Mouse (Mus musculus) CH12.LX (cell line): ENCODE data around the gene Sesn1. TPM values are rescaled to one million over a fixed set of nuclear protein-coding genes. Genes with fewer than 3 reads are reported as not detected.
"Not testable (repeated sequence)": the region's sequence is repeated elsewhere in the genome, so short reads cannot be mapped to it uniquely, and the experiment has no call there.

ENCODE experiments used
- DNase-seq: peaks from one replicate; pipeline ENCODE4 v3.0.0-alpha.2; 2013; ENCODE audit errors: extremely low read depth
- H3K27ac ChIP-seq: 2 replicates; pipeline ENCODE4 v1.5.1; 2012; ENCODE audit warnings: low read depth, mild to moderate bottlenecking, control low read depth, moderate library complexity; ENCODE audit not compliant: insufficient read depth
- H3K27me3 ChIP-seq: replicated peaks from 2 replicates; pipeline ENCODE3; 2012; ENCODE audit warnings: inconsistent platforms
- H3K36me3 ChIP-seq, 2 experiments: replicated peaks in 1 of 2; 2 replicates each; pipeline versions ENCODE3 to v1.6.1; 2012; ENCODE audit warnings: inconsistent platforms in 1 of 2, low read length in 1 of 2, mild to moderate bottlenecking in 1 of 2, mixed read lengths in 1 of 2, moderate library complexity in 1 of 2; ENCODE audit not compliant: control insufficient read depth in 1 of 2, insufficient read depth in 1 of 2
- H3K4me1 ChIP-seq, 2 experiments: 2 replicates each; pipeline ENCODE4 v1.6.1; 2012; ENCODE audit warnings: inconsistent platforms in 1 of 2, moderate library complexity in 1 of 2; ENCODE audit not compliant: insufficient read depth in 2 of 2, control insufficient read depth in 1 of 2
- H3K4me2 ChIP-seq: 2 replicates; pipeline ENCODE4 v1.6.1; 2012; ENCODE audit warnings: low read depth, mild to moderate bottlenecking, control low read depth; ENCODE audit not compliant: poor library complexity, insufficient read depth, severe bottlenecking
- H3K4me3 ChIP-seq, 3 experiments: fragments of 150-350 bp in 1 of 3; sonication (generic) in 1 of 3; replicated peaks in 1 of 3; 2 replicates each; pipeline versions ENCODE3 to v1.5.1; 2011 to 2012; ENCODE audit warnings: low read depth in 2 of 3, low read length in 2 of 3, mild to moderate bottlenecking in 2 of 3, moderate library complexity in 2 of 3, control low read depth in 1 of 3, improper control_type of control experiment in 1 of 3, inconsistent platforms in 1 of 3, mixed read lengths in 1 of 3; ENCODE audit not compliant: poor library complexity in 1 of 3
- H3K79me2 ChIP-seq: replicated peaks from 2 replicates; pipeline ENCODE4 v1.6.1; 2012; ENCODE audit warnings: mild to moderate bottlenecking, moderate library complexity; ENCODE audit not compliant: control insufficient read depth, poor library complexity, insufficient read depth, severe bottlenecking; ENCODE audit errors: extremely low read depth
- H3K9ac ChIP-seq: 2 replicates; pipeline ENCODE4 v1.6.1; 2012; ENCODE audit warnings: low read depth, mild to moderate bottlenecking, control low read depth, moderate library complexity; ENCODE audit not compliant: insufficient read depth
- H3K9me3 ChIP-seq: replicated peaks from 2 replicates; pipeline ENCODE3; 2012; ENCODE audit warnings: low read length, inconsistent platforms, mixed read lengths
- BHLHE40 ChIP-seq: IDR thresholded peaks from 2 replicates; pipeline ENCODE4 v1.6.1; 2011; ENCODE audit warnings: mild to moderate bottlenecking, low read depth, low read length, improper control_type of control experiment
- EP300 ChIP-seq: IDR thresholded peaks from 2 replicates; pipeline ENCODE4 v1.6.1; 2011; ENCODE audit warnings: low read length, improper control_type of control experiment
- ETS1 ChIP-seq: conservative IDR thresholded peaks from 2 replicates; pipeline ENCODE4 v1.6.1; 2012; ENCODE audit warnings: low read depth, mild to moderate bottlenecking, inconsistent platforms, low read length, improper control_type of control experiment, moderate library complexity
- HCFC1 ChIP-seq: IDR thresholded peaks from 2 replicates; pipeline ENCODE4 v1.6.1; 2012; ENCODE audit warnings: low read depth, mild to moderate bottlenecking, inconsistent platforms, low read length, improper control_type of control experiment
- JUN ChIP-seq: IDR thresholded peaks from 2 replicates; pipeline ENCODE4 v1.6.1; 2011; ENCODE audit warnings: low read depth, mild to moderate bottlenecking, low read length, improper control_type of control experiment, moderate library complexity; ENCODE audit not compliant: insufficient read depth
- JUND ChIP-seq: conservative IDR thresholded peaks from 2 replicates; pipeline ENCODE4 v1.6.1; 2011; ENCODE audit warnings: low read depth, low read length, improper control_type of control experiment
- KAT2A ChIP-seq: IDR thresholded peaks from 2 replicates; pipeline ENCODE4 v1.6.1; 2012; ENCODE audit warnings: low read length, improper control_type of control experiment, inconsistent platforms; ENCODE audit not compliant: insufficient replicate concordance
- MAFK ChIP-seq: IDR thresholded peaks from 2 replicates; pipeline ENCODE4 v1.6.1; 2011; ENCODE audit warnings: low read length, improper control_type of control experiment; ENCODE audit not compliant: insufficient replicate concordance
- MEF2A ChIP-seq: IDR thresholded peaks from 2 replicates; pipeline ENCODE4 v1.6.1; 2014; ENCODE audit warnings: low read depth, mild to moderate bottlenecking, inconsistent platforms, low read length, improper control_type of control experiment, borderline replicate concordance
- MXI1 ChIP-seq: IDR thresholded peaks from 2 replicates; pipeline ENCODE4 v1.6.1; 2011; ENCODE audit warnings: mild to moderate bottlenecking, low read depth, low read length, improper control_type of control experiment
- MYC ChIP-seq: IDR thresholded peaks from 2 replicates; pipeline ENCODE4 v1.6.1; 2011; ENCODE audit warnings: low read depth, mild to moderate bottlenecking, improper control_type of control experiment, low read length
- NELFE ChIP-seq: IDR thresholded peaks from 2 replicates; pipeline ENCODE4 v1.6.1; 2011; ENCODE audit warnings: low read depth, low read length, improper control_type of control experiment
- NRF1 ChIP-seq: IDR thresholded peaks from 2 replicates; pipeline ENCODE4 v1.6.1; 2014; ENCODE audit warnings: low read depth, mild to moderate bottlenecking, inconsistent platforms, low read length, improper control_type of control experiment, moderate library complexity
- PAX5 ChIP-seq: IDR thresholded peaks from 2 replicates; pipeline ENCODE4 v1.6.1; 2012; ENCODE audit warnings: low read length, inconsistent platforms, mixed read lengths
- POLR2AphosphoS2 ChIP-seq: IDR thresholded peaks from 2 replicates; pipeline ENCODE4 v1.6.1; 2011; ENCODE audit warnings: low read depth, low read length, improper control_type of control experiment
- TBP ChIP-seq: conservative IDR thresholded peaks from 2 replicates; pipeline ENCODE4 v1.6.1; 2011; ENCODE audit warnings: low read depth, low read length, improper control_type of control experiment
- USF2 ChIP-seq: conservative IDR thresholded peaks from 2 replicates; pipeline ENCODE4 v1.6.1; 2011; ENCODE audit warnings: low read depth, low read length, improper control_type of control experiment
- ZC3H11A ChIP-seq: IDR thresholded peaks from 2 replicates; pipeline ENCODE4 v1.6.1; 2012; ENCODE audit warnings: low read depth, mild to moderate bottlenecking, inconsistent platforms, low read length, improper control_type of control experiment
- ZKSCAN1 ChIP-seq: IDR thresholded peaks from 2 replicates; pipeline ENCODE4 v1.6.1; 2012; ENCODE audit warnings: low read depth, inconsistent platforms, low read length, improper control_type of control experiment, borderline replicate concordance
- ZMIZ1 ChIP-seq: IDR thresholded peaks from 2 replicates; pipeline ENCODE4 v1.6.1; 2012; ENCODE audit warnings: low read depth, mild to moderate bottlenecking, inconsistent platforms, low read length, improper control_type of control experiment
- dilution Hi-C: fragments of 300-500 bp; cut with MboI; formaldehyde crosslinking; loops from 2 replicates; pipeline ENCODE4 v1.14.3; 2020; ENCODE audit warnings: low sequenced_read_pairs; ENCODE audit not compliant: extremely low pct_unique_long_range_greater_than_20kb, extremely low pct_ligation_motif_present
- in situ Hi-C: fragments of 300-500 bp; cut with MboI; formaldehyde crosslinking; loops from 3 replicates; pipeline ENCODE4 v1.14.3; 2019; ENCODE audit warnings: low sequenced_read_pairs, low pct_ligation_motif_present, low pct_unique_long_range_greater_than_20kb, mixed read lengths
- polyA plus RNA-seq: library from polyadenylated mRNA; unstranded; fragments of >175 nt; gene quantifications from 2 replicates; pipeline ENCODE4 v1.2.1, GENCODE M21; 2012; ENCODE audit warnings: low read depth; ENCODE audit not compliant: insufficient read length
- total RNA-seq, 2 experiments: library from RNA; depleted of rRNA; stranded (reverse); fragments of 300-350 nt in 1 of 2; fragments of >200 nt in 1 of 2; gene quantifications; 2 replicates each; pipeline ENCODE4 v1.2.3; 2012 to 2014

The Sesn1 gene
- total and polyA plus RNA-seq, 3 experiments, result 10.4 to 27.8 (median 22.0) TPM

- Histone ChIP-seq H3K9me3 (no peaks in the 10 kb centered on the region), H3K4me1 (peaks cover 3 to 86% of the 10 kb centered on the region in 2 experiments; a peak in 3 of 4 replicates), H3K4me3 (no peak overlapping the region), H3K79me2 (peaks cover 3% of the 10 kb centered on the region; the same call in 1 of the 2 replicates), H3K27me3 (no peaks in the 10 kb centered on the region), H3K4me2 (no peak overlapping the region), H3K9ac (no peak overlapping the region), H3K27ac (no peak overlapping the region), H3K36me3 (no peaks in the 10 kb centered on the region)
- no peak for DNase-seq
- in situ Hi-C loops (loop anchor here (25.0 kb wide), 1 partner anchor 306 kb away; the partner anchor contains the start of gene Cd164), dilution Hi-C loops (no loop called here)
- TF ChIP-seq NRF1 (no peak), BHLHE40 (no peak), ETS1 (no peak), JUND (no peak), MYC (no peak), ZC3H11A (no peak), ZMIZ1 (no peak), NELFE (no peak)
Observed at GRCm38 (mm10) chr10:41818036-41818732, 8.4 kb downstream of the Sesn1 start.

- H3K79me2 ChIP-seq, H3K4me2 ChIP-seq, DNase-seq, dilution Hi-C loops, H3K36me3 ChIP-seq, H3K9ac ChIP-seq, H3K9me3 ChIP-seq, H3K27ac ChIP-seq, H3K27me3 ChIP-seq, H3K4me3 ChIP-seq: not testable (repeated sequence)
- in situ Hi-C loops, result loop anchor here (25.0 kb wide), 1 partner anchor 306 kb away; the partner anchor contains the start of gene Cd164
- peaks cover 2 to 82% of the 10 kb centered on the region in 2 experiments; a peak in 3 of 4 replicates for H3K4me1 ChIP-seq
Observed at GRCm38 (mm10) chr10:41818733-41819070, 9.0 kb downstream of the Sesn1 start.

- dilution Hi-C loops, result no loop called here
- Histone ChIP-seq H3K4me1 (peaks cover 0 to 80% of the 10 kb centered on the region in 2 experiments; a peak in 2 of 4 replicates), H3K36me3 (no peaks in the 10 kb centered on the region), H3K9ac (no peak overlapping the region), H3K79me2 (peaks cover 3% of the 10 kb centered on the region; the same call in 1 of the 2 replicates)
- peak; percentile 28 for DNase-seq
- TF ChIP-seq JUN (no peak), TBP (no peak), MAFK (no peak), EP300 (no peak), PAX5 (no peak), POLR2AphosphoS2 (no peak), USF2 (no peak), MXI1 (no peak), KAT2A (no peak), ZKSCAN1 (no peak), MEF2A (0 out of 2 replicates have a peak, but pooled peaks have one; percentile 37), HCFC1 (no peak), BHLHE40 (peak; percentile 35; the same call in 1 of the 2 replicates), NELFE (no peak)
- TF ChIP-seq, all 38 proteins: peak for 2
- H3K27ac ChIP-seq, result no peak overlapping the region
- in situ Hi-C loops, result loop anchor here (25.0 kb wide), 1 partner anchor 307 kb away; the partner anchor contains the start of gene Cd164
- no peak overlapping the region for H3K4me2 ChIP-seq
- no peak overlapping the region for H3K4me3 ChIP-seq
- H3K9me3 ChIP-seq, result no peaks in the 10 kb centered on the region
- no peaks in the 10 kb centered on the region for H3K27me3 ChIP-seq
Observed at GRCm38 (mm10) chr10:41819307-41819706, 9.6 kb downstream of the Sesn1 start.
